Mouse (Mus musculus) testis, adult 2 months (tissue): ENCODE results near the gene Atg13. TPM values are rescaled to one million over a fixed set of nuclear protein-coding genes. Genes with fewer than 3 reads are reported as not detected.
A peak's percentile ranks its signal among the peaks of the same experiment; 100 is the strongest.

Experiments used
- H3K27ac ChIP-seq: fragments of 200-500 bp; 2 replicates; pipeline ENCODE4 v1.5.1; 2012; ENCODE audit warnings: low read depth, low read length; ENCODE audit not compliant: control insufficient read depth, insufficient read depth
- H3K27me3 ChIP-seq: fragments of 200-500 bp; 2 replicates; pipeline ENCODE4 v1.6.1; 2012; ENCODE audit warnings: mild to moderate bottlenecking, low read length, moderate library complexity; ENCODE audit not compliant: control insufficient read depth, insufficient read depth
- H3K36me3 ChIP-seq: fragments of 200-500 bp; 2 replicates; pipeline ENCODE4 v1.6.1; 2012; ENCODE audit warnings: mild to moderate bottlenecking, low read length; ENCODE audit not compliant: control insufficient read depth, insufficient read depth
- H3K4me1 ChIP-seq: fragments of 200-500 bp; 2 replicates; pipeline ENCODE4 v1.6.1; 2012; ENCODE audit warnings: low read length; ENCODE audit not compliant: control insufficient read depth, insufficient read depth
- H3K4me3 ChIP-seq: fragments of 200-500 bp; 2 replicates; pipeline ENCODE4 v1.5.1; 2012; ENCODE audit warnings: low read depth, mild to moderate bottlenecking, low read length, moderate library complexity, mixed read lengths; ENCODE audit not compliant: control insufficient read depth
- CTCF ChIP-seq: fragments of 200-500 bp; IDR thresholded peaks from 2 replicates; pipeline ENCODE4 v1.5.1; 2012; ENCODE audit warnings: low read depth, mild to moderate bottlenecking, inconsistent platforms, low read length, moderate library complexity; ENCODE audit not compliant: control insufficient read depth, insufficient read depth, insufficient replicate concordance
- POLR2A ChIP-seq: fragments of 200-500 bp; IDR thresholded peaks from 2 replicates; pipeline ENCODE4 v1.6.1; 2012; ENCODE audit warnings: low read depth, mild to moderate bottlenecking, inconsistent platforms, low read length, moderate library complexity; ENCODE audit not compliant: control insufficient read depth
- polyA plus RNA-seq: library from polyadenylated mRNA; depleted of rRNA; stranded (reverse); fragments of >200 nt; gene quantifications from 2 replicates; pipeline ENCODE4 v1.2.3, GENCODE M21; 2012

Atg13 gene
- polyA plus RNA-seq, 1 experiment: 37.5 TPM

DNA sequence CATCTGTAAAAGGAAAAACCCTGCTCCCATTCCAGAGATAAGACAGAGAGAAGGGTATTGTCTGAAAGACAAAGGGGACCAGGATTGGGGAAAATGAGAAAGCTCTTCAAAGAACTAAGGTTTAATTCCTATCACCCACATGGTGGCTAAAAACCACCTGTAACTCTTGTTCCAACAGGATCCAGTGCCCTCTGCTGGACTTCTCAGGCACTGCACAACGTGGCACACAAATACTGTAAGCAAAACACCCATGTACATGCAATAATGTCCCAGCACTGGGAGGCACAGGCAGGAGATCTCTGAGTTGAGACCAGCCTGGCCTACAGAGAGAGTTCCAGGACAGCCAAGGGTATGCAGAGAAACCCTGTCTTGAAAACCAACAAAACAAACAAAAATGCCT lies 63.6 kb downstream of the Atg13 start:
- TF ChIP-seq CTCF (peak; percentile 29; the same call in 1 of the 2 replicates), POLR2A (no peak)

DNA sequence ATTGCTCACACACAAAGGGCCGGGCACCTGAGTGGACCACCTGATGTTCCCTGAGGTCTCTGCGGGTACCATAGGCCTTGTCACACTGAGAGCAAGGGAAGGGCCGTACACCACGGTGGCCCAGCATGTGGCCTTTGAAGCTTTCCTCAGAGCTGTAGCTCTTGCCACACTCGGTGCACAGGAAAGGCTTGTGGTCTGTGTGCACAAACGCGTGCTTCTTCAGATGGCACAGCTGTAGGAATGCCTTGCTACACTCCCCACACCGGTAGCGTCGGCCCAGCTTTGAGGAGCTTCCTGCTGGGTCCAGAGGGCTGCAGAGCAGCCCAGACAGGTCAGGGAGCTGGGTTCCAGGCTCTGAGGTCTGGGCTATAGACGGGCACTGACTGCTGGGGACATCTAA lies 64.6 kb downstream of the Atg13 start:
- H3K36me3 ChIP-seq: peaks cover 2% of the 10 kb centered on the region
- no peak for TF ChIP-seq CTCF
- no peak for TF ChIP-seq POLR2A
- H3K27ac ChIP-seq: no peak overlapping the region
- peaks cover 5% of the 10 kb centered on the region for H3K4me1 ChIP-seq
- H3K27me3 ChIP-seq: no peaks in the 10 kb centered on the region
- H3K4me3 ChIP-seq: no peak overlapping the region

More for the DNA sequence above, 63.6 kb downstream of the Atg13 start:
- peaks cover 2% of the 10 kb centered on the region for H3K36me3 ChIP-seq
- no peaks in the 10 kb centered on the region for H3K27me3 ChIP-seq
- H3K4me3 ChIP-seq: no peak overlapping the region
- peaks cover 10% of the 10 kb centered on the region for H3K4me1 ChIP-seq
- H3K27ac ChIP-seq: no peak overlapping the region

DNA sequence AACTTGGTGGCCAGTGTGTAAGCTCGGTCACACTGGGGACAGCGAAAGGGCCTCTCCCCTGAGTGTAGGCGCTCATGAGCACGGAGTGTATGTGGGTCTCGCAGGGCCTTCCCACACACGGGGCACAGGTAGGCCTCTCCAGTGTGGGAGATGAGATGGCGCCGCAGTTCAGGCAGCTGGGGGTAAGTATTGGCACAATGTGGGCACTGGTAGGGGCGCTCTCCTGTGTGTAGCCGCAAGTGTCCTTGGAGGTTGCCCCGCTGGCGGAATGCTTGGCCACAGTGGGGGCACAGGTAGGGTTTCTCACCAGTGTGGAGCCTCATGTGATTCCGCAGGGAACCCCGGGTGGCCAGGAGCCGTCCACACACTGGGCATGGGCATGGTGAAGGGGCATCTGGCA lies 65.0 kb downstream of the Atg13 start:
- Histone ChIP-seq H3K27ac (no peak overlapping the region), H3K4me1 (peaks cover 3% of the 10 kb centered on the region), H3K27me3 (no peaks in the 10 kb centered on the region), H3K36me3 (peaks cover 2% of the 10 kb centered on the region), H3K4me3 (no peak overlapping the region)
- TF ChIP-seq POLR2A (no peak), CTCF (no peak)

DNA sequence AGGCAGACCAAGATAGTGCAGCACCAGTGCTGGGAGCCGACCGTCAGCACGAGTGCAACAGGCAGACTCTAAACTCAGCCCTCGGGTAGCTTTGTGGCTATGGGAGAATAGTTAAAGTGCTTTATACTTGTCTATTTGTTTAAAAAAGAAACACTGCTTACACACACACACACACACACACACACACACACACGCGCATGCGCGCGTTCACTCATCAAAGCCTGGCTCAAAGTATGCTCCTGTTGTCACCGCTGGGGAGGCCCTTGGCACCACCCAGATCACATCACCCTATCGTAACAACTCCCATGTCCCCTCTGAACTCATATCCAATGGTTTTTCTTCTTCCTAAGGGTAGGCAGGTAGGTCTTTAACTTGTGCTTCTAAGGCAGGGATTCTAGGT lies 66.4 kb downstream of the Atg13 start:
- Histone ChIP-seq H3K27ac (no peak overlapping the region), H3K4me1 (peaks cover 1% of the 10 kb centered on the region), H3K27me3 (no peaks in the 10 kb centered on the region), H3K4me3 (no peak overlapping the region), H3K36me3 (peaks cover 2% of the 10 kb centered on the region)
- TF ChIP-seq POLR2A: no peak
- TF ChIP-seq CTCF: no peak

DNA sequence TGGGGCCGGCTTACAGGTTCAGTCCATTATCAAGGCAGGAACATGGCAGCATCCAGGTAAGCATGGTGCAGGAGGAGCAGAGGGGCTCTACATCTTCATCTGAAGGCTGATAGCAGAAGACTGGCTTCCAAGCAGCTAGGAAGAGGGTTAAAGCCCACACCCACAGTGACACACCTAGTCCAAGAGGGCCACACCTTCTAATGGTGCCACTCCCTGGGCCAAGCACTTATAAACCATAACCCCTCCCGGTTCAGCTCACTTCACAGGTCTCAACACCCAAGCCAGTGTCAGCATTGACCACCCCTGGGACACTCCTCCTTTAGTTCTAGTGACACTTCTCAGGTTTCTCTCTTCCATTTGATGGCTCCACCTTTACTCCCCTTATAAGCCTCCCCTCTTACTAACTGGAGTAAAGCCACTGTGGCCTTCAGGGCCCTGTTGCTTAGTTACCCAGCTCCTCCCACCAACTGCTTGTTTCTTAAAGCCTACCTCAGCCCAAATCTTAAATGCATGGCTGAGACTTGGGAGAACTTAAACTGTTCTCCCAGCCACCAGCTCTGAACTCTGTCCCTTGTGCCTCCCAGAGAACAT lies 67.5 kb downstream of the Atg13 start:
- TF ChIP-seq CTCF (no peak), POLR2A (no peak)
- Histone ChIP-seq H3K36me3 (peaks cover 2% of the 10 kb centered on the region), H3K4me1 (no peaks in the 10 kb centered on the region), H3K4me3 (no peak overlapping the region), H3K27me3 (no peaks in the 10 kb centered on the region), H3K27ac (no peak overlapping the region)

DNA sequence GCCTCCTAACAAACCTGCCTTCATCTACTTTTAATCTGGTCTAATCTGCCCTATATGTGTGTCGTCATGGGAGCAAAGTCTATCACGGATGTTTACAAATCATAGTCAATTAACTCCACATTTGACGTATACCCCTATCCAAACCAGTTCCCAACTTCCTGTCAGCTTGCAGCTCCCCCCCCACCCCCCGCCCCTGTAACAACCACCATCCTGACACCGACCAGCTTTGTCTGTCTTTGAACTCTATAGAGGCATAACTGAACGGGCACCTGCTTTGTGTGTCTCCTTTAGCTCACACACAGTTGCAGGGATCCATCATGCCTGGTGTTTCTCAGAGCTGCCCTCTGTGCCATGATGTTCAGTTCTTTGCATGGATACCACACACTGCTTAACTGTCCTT lies 71.4 kb downstream of the Atg13 start:
- H3K27me3 ChIP-seq: no peaks in the 10 kb centered on the region
- no peak for TF ChIP-seq POLR2A
- no peak for TF ChIP-seq CTCF
- no peaks in the 10 kb centered on the region for H3K36me3 ChIP-seq
- H3K4me1 ChIP-seq: peaks cover 3% of the 10 kb centered on the region
- H3K27ac ChIP-seq: no peak overlapping the region
- H3K4me3 ChIP-seq: no peak overlapping the region

DNA sequence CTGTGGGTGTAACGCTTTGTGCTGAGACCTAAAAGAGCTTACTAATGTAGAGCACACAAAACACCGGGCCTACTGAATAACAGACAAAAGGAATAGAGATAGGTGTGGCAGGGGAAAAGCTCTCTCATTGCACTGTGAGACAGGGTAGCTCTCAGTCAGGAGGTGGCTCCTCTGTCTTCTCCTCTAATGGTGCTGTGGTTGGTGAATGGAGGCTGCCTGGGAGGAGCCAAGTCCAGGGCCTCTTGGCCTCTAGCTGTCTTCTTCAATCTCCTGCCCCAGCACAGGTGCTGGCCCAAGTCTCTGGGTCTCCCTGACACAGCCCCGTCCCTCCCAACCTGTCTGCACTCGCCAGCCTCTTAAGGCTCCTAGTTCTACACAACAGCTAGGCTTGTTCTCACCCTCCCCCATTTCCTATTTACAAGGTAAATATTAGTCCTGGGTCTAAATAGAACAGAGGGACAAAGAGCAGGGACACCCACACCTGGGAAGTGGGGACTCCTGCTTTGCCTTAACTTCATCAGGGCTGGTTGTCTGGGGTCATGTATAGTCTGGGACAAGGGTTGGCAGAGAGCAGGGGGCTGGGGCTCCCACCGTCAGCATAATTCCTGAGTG lies 73.5 kb downstream of the Atg13 start:
- H3K4me3 ChIP-seq: no peak overlapping the region
- H3K36me3 ChIP-seq: no peaks in the 10 kb centered on the region
- H3K4me1 ChIP-seq: peaks cover 3% of the 10 kb centered on the region
- TF ChIP-seq CTCF: no peak
- no peak for TF ChIP-seq POLR2A
- no peaks in the 10 kb centered on the region for H3K27me3 ChIP-seq
- H3K27ac ChIP-seq: no peak overlapping the region
